Mouse (Mus musculus): Measurements from ENCODE around the gene Theg.

Theg gene

GRCm38 (mm10) chr10:79594872-79595589 lies 7.9 kb upstream of the Theg start:
- peak; percentile 54 for DNase-seq (ENCODE audit: low read depth, low spot score)

GRCm38 (mm10) chr10:79594111-79594510 lies 7.0 kb upstream of the Theg start:
- no peak for DNase-seq (ENCODE audit: low read depth, low spot score)

GRCm38 (mm10) chr10:79590702-79591101 lies 3.6 kb upstream of the Theg start:
- DNase-seq (ENCODE audit: low read depth, low spot score) = no peak

DNA sequence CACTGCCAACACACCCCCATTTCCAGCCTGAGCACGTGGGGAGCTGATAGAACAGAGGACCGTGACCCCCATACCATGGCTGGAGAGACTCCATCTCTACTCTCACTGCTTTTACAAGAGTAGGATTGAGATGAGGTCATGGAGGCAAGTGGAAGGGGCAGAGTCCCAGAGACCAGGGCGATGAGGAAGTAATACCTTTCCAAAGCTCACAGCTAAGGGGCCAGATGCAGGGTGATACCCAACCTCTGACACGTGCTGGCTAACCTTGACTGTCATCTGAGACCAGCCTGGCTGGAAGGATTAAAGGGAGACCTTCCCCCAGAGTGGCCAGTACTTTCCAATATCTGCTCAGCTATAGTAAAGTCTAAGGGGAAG lies 608 bp upstream of the Theg start:
- no peak for DNase-seq (ENCODE audit: low read depth, low spot score)

GRCm38 (mm10) chr10:79586243-79586642 lies 888 bp downstream of the Theg start:
- DNase-seq (ENCODE audit: low read depth, low spot score) = no peak

GRCm38 (mm10) chr10:79585723-79586122 lies 1.4 kb downstream of the Theg start:
- DNase-seq (ENCODE audit: low read depth, low spot score) = no peak

DNA sequence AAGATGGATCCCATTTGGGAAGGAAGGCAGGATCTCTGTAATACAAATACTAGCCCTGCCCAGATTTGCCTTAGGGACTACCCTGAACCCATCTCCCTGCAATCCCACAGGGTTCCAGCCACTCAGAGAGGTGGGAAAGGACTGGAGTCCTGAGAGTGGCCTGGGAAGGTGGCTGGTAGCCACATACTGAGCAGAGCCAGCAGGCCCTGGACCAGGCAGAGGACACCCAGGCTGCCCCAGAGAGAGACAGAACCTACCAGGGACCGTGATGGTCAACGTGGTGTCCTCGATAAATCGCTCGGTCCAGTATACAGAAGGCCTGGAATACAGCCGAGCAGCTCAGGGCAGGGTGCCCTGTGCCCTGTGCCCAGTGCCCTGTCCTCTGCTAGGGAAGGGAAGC lies 2.0 kb downstream of the Theg start:
- no peak for DNase-seq (ENCODE audit: low read depth, low spot score)

DNA sequence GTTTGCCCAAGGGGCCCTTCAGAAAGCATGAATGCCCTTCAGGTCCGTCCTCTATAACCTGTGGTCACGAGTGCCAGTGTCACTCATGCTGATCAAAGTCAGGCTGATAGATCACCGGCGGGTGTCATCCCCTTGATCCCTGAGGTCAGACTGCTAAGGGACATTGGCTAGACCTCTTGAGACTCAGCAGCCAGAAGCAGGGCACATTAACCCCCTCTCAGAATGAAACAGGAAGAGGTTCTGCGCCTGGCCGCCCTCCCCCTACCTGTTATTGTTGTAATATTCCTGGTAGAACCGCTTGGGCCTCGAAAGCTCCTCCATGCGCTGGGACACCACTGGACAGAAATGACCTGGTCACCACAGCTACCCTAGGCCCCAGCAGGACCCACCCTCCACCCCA lies 2.7 kb downstream of the Theg start:
- no peak for DNase-seq (ENCODE audit: low read depth, low spot score)

DNA sequence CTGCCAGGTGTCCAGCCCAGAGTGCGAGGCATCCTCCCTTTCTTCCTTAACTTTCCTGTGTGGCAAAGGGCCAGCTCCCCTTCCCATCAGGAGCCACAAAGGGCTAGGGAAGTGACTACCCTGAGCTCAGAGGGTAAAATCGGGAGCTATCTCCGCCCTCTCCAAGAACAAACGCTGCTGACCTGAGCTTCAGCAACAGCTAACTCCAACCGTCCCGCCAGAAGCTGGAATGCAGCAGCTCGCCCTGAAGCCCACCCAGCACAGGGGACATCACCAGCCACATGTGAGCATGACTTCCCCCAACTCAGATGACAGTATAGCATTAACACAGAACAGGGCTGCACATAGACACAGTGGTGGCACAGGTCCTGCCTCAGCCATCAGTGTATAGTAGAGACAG lies 3.1 kb downstream of the Theg start:
- no peak for DNase-seq (ENCODE audit: low read depth, low spot score)

GRCm38 (mm10) chr10:79581501-79581900 lies 5.6 kb downstream of the Theg start:
- DNase-seq (ENCODE audit: low read depth, low spot score) = no peak

DNA sequence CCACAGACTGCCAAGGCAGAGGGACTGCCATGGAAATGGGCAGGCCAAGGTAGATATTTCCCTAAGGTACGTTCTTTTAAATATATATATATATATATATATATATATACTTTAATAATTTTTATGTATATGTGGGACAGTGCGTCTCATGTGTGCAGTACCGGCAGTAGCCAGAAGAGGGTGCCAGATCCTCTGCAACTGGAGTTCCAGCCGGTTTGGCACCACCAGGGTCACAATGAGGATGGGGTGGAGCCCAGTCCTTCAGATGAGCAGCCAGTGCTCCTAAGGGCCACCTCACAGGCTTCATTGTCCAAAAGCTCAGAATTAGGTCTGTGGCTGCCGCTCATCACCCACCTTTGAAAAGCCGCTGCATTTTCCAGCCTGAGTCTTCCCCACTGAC lies 6.3 kb downstream of the Theg start:
- no peak for DNase-seq (ENCODE audit: low read depth, low spot score)

GRCm38 (mm10) chr10:79580356-79580755 lies 6.8 kb downstream of the Theg start:
- no peak for DNase-seq (ENCODE audit: low read depth, low spot score)

- no peak for DNase-seq (ENCODE audit: low read depth, low spot score)
Observed at GRCm38 (mm10) chr10:79579781-79580180, 7.3 kb downstream of the Theg start.

DNA sequence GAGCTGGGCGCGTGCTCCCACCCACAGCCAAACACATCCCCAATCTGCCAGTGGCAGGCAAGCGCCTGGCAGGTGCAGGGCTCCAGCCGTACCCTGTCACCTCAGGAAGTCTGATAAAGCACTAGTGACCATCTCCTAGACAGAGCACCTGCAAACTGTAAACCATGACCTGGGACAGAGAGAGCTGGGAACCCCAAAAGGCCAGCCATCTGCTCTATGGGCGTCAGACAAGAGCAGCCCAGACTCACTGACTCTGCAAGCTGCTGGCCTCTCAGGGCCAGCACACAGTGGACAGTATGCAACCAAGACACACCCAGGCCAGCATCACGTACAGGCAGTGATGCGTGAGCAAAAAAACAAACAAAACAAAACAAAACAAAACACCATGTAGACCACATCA lies 8.2 kb downstream of the Theg start:
- no peak for DNase-seq (ENCODE audit: low read depth, low spot score)

- no peak for DNase-seq (ENCODE audit: low read depth, low spot score)
Observed at GRCm38 (mm10) chr10:79578276-79578675, 8.9 kb downstream of the Theg start.

GRCm38 (mm10) chr10:79577376-79577775 lies 9.8 kb downstream of the Theg start:
- DNase-seq (ENCODE audit: low read depth, low spot score) = no peak

DNA sequence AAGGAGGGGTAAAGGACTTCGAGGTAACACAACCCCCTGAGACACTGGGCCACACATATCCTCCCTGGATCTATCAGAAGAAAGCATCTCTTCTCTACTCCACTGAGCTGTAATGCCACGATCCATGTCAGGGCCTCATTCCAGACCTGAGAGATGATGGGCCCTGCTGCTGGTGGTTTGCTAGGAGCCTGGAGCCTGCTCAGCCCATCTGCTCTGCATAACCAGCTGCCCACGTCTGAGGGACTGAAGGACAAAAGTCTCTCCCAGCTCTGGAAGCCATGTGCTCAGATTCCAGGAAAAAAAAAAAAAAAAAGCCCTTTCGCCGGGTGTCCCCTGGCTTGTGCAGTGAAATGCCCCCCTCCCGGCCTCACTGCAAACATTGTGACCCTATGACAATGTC lies 11.4 kb downstream of the Theg start:
- DNase-seq (ENCODE audit: low read depth, low spot score) = no peak

- DNase-seq (ENCODE audit: low read depth, low spot score) = no peak
Observed at GRCm38 (mm10) chr10:79574796-79575195, 12.3 kb downstream of the Theg start.

- DNase-seq (ENCODE audit: low read depth, low spot score) = no peak
Observed at GRCm38 (mm10) chr10:79574350-79574749, 12.8 kb downstream of the Theg start.

GRCm38 (mm10) chr10:79573611-79574010 lies 13.5 kb downstream of the Theg start:
- DNase-seq (ENCODE audit: low read depth, low spot score) = no peak

DNA sequence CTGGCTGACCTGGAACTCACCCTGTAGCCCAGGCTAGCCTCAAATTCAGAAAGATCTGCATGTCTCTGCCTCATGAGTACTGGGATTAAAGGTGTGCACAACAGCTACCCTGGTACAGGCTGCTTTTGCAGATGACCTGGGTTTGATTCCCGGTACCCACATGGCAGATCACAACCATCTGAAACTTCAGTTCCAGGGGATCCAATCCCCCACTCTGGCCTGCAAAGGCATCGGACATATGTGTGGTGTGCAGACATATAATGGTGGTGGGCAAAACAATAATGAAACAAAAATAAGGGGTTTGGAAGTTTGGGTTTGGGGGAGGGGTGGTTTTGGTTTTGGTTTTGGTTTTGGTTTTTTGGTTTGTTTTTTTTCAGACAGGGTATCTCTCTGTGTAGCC lies 15.8 kb downstream of the Theg start:
- no peak for DNase-seq (ENCODE audit: low read depth, low spot score)

- no peak for DNase-seq (ENCODE audit: low read depth, low spot score)
Observed at GRCm38 (mm10) chr10:79569921-79570320, 17.2 kb downstream of the Theg start.

DNA sequence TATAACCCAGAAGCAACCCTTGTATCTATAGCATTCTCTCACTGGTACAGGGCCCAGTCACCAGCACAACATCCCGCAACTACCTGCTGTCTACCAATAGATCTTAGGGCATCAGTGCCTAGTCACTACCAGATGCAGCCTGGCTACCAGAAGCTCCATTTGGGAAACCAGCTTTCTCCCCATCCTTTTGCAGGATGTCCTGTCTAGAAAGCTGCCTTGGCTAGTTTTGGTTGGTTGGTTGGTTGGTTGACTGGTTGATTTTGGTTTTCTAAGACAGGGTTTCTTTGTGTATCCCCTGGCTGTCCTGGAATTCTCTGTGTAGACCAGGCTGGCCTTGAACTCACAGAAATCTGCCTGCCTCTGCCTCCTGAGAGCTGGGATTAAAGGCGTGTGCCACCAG lies 27.4 kb downstream of the Theg start:
- DNase-seq (ENCODE audit: low read depth, low spot score) = no peak

DNA sequence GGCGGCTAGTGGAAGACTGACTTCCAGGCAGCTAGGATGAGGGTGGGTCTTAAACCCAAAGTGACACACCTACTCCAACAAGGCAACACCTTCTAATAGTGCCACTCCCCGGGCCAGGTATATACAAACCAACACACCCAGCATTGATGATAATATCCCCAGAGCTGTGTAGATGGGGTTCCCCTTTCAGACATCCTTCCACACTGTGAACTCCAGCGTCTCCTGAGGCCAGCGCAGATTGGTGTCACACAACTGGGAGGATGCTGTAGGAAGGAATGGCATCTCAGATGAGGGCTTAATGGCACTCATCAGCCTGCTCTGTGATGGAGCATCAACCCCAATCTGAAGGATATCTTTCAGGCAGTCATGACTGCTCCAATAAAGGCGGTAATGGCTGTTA lies 29.6 kb downstream of the Theg start:
- DNase-seq (ENCODE audit: low read depth, low spot score) = no peak
